Mouse (Mus musculus): ENCODE measurements at regions not wholly inside any gene's neighbourhood (a gene's known extent, or its start where the extent isn't known, plus 50 kb on each side); places are given as distances from the start of the nearest gene placed in this dataset.

GRCm38 (mm10) chr5:148454200-148454599 lies 54.5 kb upstream of the Slc7a1 start:
- DNase-seq (ENCODE audit: low read depth, low spot score), result no peak

- no peak for DNase-seq (ENCODE audit: low read depth, low spot score)
Observed at GRCm38 (mm10) chr5:148453776-148454175, 54.1 kb upstream of the Slc7a1 start.

- no peak for DNase-seq (ENCODE audit: low read depth, low spot score)
Observed at GRCm38 (mm10) chr5:148452909-148453632, 53.4 kb upstream of the Slc7a1 start.

GRCm38 (mm10) chr5:148451811-148452210 lies 52.1 kb upstream of the Slc7a1 start:
- peak; percentile 48 for DNase-seq (ENCODE audit: low read depth, low spot score)

- DNase-seq (ENCODE audit: low read depth, low spot score), result peak; percentile 60
Observed at GRCm38 (mm10) chr5:148450924-148451323, 51.2 kb upstream of the Slc7a1 start.
